Mouse (Mus musculus) midbrain, embryonic 11.5 days (tissue): ENCODE results near the gene Lmo4. TPM values are rescaled to one million over a fixed set of nuclear protein-coding genes. Genes with fewer than 3 reads are reported as not detected.

Experiments
- ATAC-seq: fragments of 200-750 bp; cut with Nextera tagmentation; 2 replicates; pipeline ENCODE4 v1.8.0; 2017; ENCODE audit warnings: moderate TSS enrichment, moderate library complexity; ENCODE audit not compliant: low FRiP score
- DNase-seq: peaks from one replicate; pipeline ENCODE4 v3.0.0; 2015; ENCODE audit warnings: low spot score; ENCODE audit errors: missing footprints
- H3K27ac ChIP-seq: fragments of 300-500 bp; sonication (generic); 2 replicates; pipeline ENCODE4 v1.5.1; 2014; ENCODE audit warnings: low read depth, low read length
- H3K27me3 ChIP-seq: fragments of 300-500 bp; sonication (generic); 2 replicates; pipeline ENCODE4 v1.6.1; 2014; ENCODE audit warnings: mild to moderate bottlenecking, low read length, moderate library complexity, mixed read lengths; ENCODE audit not compliant: control insufficient read depth, insufficient read depth
- H3K36me3 ChIP-seq: fragments of 300-500 bp; sonication (generic); 2 replicates; pipeline ENCODE4 v1.6.1; 2014; ENCODE audit warnings: mild to moderate bottlenecking, low read length, moderate library complexity, mixed read lengths; ENCODE audit not compliant: control insufficient read depth, insufficient read depth
- H3K4me1 ChIP-seq: fragments of 300-500 bp; sonication (generic); 2 replicates; pipeline ENCODE4 v1.6.1; 2014; ENCODE audit warnings: low read length; ENCODE audit not compliant: control insufficient read depth, insufficient read depth
- H3K4me2 ChIP-seq: fragments of 300-500 bp; sonication (generic); 2 replicates; pipeline ENCODE4 v1.6.1; 2014; ENCODE audit warnings: mild to moderate bottlenecking, moderate library complexity
- H3K4me3 ChIP-seq: fragments of 300-500 bp; sonication (generic); 2 replicates; pipeline ENCODE4 v1.5.1; 2014; ENCODE audit warnings: low read depth, low read length
- H3K9ac ChIP-seq: fragments of 300-500 bp; sonication (generic); 2 replicates; pipeline ENCODE4 v1.6.1; 2014; ENCODE audit warnings: low read length
- H3K9me3 ChIP-seq: fragments of 300-500 bp; sonication (generic); 2 replicates; pipeline ENCODE4 v1.6.1; 2016; ENCODE audit warnings: low read length; ENCODE audit not compliant: control insufficient read depth
- WGBS: fragments of 180-500 bp; shearing (Covaris S2); extraction: QIAGEN DNeasy Blood & Tissue Kit; methylation state at CpG from one replicate; pipeline ENCODE4 v1.1.7; 2014; 5-methylcytosine and 5-hydroxymethylcytosine counted together
- polyA plus RNA-seq: library from polyadenylated mRNA; unstranded; fragments of >200 nt; fragmentation: Nextera tagmentation; extraction: Ambion mirVana; gene quantifications from 2 replicates; pipeline ENCODE4 v1.2.1, GENCODE M21; 2014

The Lmo4 gene
- 41.5 and 49.0 TPM in 2 replicates for polyA plus RNA-seq

DNA sequence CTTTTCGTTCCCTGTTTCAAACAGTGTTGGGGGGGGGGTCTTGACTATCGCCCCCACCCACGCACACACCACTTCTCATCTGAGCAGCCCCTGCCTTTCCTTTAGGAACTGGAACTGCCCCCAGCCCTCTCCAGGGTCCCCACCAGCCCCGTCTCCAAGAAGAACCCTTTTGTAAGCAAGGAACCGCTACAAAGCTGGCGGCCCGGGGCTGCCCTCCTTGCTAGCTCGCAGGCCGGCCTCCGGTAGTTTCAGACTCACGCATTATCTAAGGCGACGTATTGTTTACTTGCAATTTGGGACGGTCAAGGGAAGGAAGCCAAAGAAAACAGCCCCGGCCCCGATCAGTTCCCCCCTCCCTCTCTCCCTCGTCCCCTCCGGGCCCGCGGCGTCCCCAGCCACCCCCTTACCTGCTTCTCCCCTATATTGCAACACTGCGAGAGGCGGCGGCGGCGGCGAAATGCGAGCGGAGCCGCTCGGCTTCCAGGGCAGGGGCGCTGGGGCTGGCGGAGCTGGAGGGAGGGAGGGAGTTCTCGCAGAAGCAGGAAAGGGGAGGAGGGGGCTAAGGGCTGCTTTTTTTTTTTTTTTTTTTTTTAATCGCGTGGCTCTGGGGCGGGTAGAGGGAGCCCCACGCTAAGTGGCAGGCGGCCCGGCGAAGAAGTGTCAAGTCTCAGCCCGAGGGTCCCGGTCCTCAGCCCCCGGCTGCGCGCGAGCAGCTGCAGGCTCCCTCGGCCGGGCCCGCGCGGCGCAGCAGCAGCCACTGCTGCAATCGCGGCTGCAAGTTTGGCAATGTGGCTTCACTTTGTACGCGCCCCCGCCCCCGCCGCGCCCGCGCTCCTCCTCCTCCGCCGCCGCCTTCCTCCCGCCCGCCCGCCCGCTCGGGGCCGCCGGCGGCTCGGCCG lies at the start of gene Lmo4:
Lmo4 (minus strand) TSS at position 808 of the 899 bp plus-strand sequence.
- peak within 1 kb of the TSS; percentile 94 for H3K4me2 ChIP-seq
- no peaks in the 10 kb centered on the region for H3K9me3 ChIP-seq
- WGBS, result 0% methylated on average over 53 of the region's 76 CpGs
- peak within 1 kb of the TSS; percentile 80 for H3K4me3 ChIP-seq
- peak; percentile 96 for DNase-seq
- peaks cover 1% of the 10 kb centered on the region; the same call in 1 of the 2 replicates for H3K27me3 ChIP-seq
- ATAC-seq, result peak; percentile 75
- peak within 1 kb of the TSS; percentile 98 for H3K27ac ChIP-seq
- H3K9ac ChIP-seq, result peak within 1 kb of the TSS; percentile 93
- H3K4me1 ChIP-seq, result peaks cover 15% of the 10 kb centered on the region
- no peaks in the 10 kb centered on the region for H3K36me3 ChIP-seq

- DNase-seq (peak; percentile 60), ATAC-seq (no peak)
- no peak overlapping the region for H3K27ac ChIP-seq
- no peak overlapping the region for H3K4me3 ChIP-seq
- H3K4me1 ChIP-seq, result peaks cover 2% of the 10 kb centered on the region; the same call in 1 of the 2 replicates
- no peak overlapping the region for H3K9ac ChIP-seq
- WGBS, result 92% methylated on average over 5 of the region's 5 CpGs
- no peaks in the 10 kb centered on the region for H3K9me3 ChIP-seq
- H3K4me2 ChIP-seq, result no peak overlapping the region
- no peaks in the 10 kb centered on the region for H3K27me3 ChIP-seq
- no peaks in the 10 kb centered on the region for H3K36me3 ChIP-seq
Measured at GRCm38 (mm10) chr3:144254281-144254680, 49.3 kb upstream of the Lmo4 start.

DNA sequence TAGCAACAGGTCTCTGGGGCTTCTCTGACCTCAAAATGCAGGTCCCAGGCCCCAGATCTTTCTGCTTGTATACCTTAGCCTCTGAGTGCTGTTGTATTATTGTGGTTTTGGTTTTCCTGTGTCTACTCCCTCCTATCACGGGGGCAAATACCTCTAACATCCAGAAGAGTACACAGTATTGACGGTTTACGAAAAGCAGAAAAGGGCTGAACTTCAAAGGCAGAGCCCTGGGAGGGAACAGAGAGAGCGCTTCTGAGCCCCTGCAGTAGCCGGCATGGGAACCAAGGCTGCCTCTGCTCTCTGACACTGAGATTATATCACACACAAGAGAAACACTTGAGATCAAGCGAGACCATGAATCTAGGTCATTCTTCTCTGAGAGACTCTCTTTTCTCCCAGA lies 48.0 kb upstream of the Lmo4 start:
- WGBS, result 77% methylated on average over 6 of the region's 6 CpGs
- ATAC-seq (no peak), DNase-seq (no peak)
- no peaks in the 10 kb centered on the region for H3K27me3 ChIP-seq
- H3K4me2 ChIP-seq, result no peak overlapping the region
- H3K4me1 ChIP-seq, result peaks cover 2% of the 10 kb centered on the region; the same call in 1 of the 2 replicates
- H3K9ac ChIP-seq, result no peak overlapping the region
- no peak overlapping the region for H3K27ac ChIP-seq
- H3K9me3 ChIP-seq, result no peaks in the 10 kb centered on the region
- no peaks in the 10 kb centered on the region for H3K36me3 ChIP-seq
- H3K4me3 ChIP-seq, result no peak overlapping the region

DNA sequence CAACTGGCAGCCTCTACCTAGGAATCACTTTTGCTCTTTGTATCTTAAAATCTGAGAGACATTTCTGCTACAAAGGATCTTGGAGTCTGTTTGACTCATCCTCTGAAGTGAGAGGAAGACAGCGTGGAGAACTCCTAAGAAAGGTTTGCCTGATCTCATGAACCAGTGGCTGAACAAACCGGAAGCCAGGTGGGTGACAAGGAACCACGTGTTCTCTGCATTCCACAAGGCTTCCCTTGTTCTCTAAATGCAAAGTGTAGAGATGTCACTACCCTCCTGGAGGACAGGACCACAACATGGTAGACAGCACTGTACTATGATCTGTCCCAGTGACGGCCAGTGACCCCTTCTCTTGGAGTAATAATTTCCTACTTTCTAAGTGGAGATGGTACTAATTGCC lies 47.1 kb upstream of the Lmo4 start:
- Histone ChIP-seq H3K4me1 (no peaks in the 10 kb centered on the region), H3K27me3 (no peaks in the 10 kb centered on the region), H3K36me3 (no peaks in the 10 kb centered on the region), H3K9me3 (no peaks in the 10 kb centered on the region), H3K9ac (no peak overlapping the region), H3K27ac (no peak overlapping the region), H3K4me3 (no peak overlapping the region), H3K4me2 (no peak overlapping the region)
- WGBS, result 82% methylated on average over 4 of the region's 4 CpGs
- ATAC-seq (no peak), DNase-seq (no peak)

DNA sequence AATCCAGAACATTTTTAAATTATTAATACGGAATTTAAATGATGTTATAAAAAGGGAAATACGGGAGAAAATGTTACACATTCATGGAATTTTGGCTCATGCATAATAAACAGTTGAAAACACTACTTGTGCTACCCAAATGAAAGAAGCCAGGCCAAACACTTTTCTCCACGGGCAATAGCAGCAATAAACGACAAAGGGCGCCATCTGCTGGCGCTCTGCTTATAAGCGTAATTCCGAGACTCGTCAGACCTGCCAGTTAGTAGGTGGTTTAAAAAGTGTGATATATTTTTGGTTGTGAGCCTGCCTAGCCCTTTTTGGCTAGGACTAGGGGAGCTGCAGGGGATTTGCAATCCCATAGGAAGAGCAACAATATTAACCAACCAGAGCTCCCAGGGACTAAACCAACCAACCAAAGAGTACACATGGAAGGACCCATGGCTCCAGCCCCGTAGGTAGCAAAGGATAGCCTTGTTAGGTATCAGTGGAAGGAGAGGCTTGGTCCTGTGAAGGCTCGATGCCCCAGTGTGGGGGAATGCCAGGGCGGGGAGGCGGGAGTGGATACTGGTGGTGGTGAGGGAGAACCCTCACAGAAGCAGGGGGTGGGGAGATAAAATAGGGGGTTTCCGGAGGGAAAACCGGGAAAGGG lies 37.1 kb upstream of the Lmo4 start:
- no peaks in the 10 kb centered on the region for H3K36me3 ChIP-seq
- WGBS, result 29% methylated on average over 15 of the region's 15 CpGs
- no peak overlapping the region for H3K27ac ChIP-seq
- H3K4me1 ChIP-seq, result no peaks in the 10 kb centered on the region
- H3K4me3 ChIP-seq, result no peak overlapping the region
- H3K4me2 ChIP-seq, result no peak overlapping the region
- no peaks in the 10 kb centered on the region for H3K27me3 ChIP-seq
- peak; percentile 75 for ATAC-seq
- no peak overlapping the region for H3K9ac ChIP-seq
- no peaks in the 10 kb centered on the region for H3K9me3 ChIP-seq
- DNase-seq, result peak; percentile 97

GRCm38 (mm10) chr3:144241161-144241560 lies 36.1 kb upstream of the Lmo4 start:
- no peak for ATAC-seq
- DNase-seq, result no peak
- H3K4me1 ChIP-seq, result no peaks in the 10 kb centered on the region
- H3K36me3 ChIP-seq, result no peaks in the 10 kb centered on the region
- no peak overlapping the region for H3K4me2 ChIP-seq
- no peak overlapping the region for H3K4me3 ChIP-seq
- no peaks in the 10 kb centered on the region for H3K9me3 ChIP-seq
- 90% methylated on average over 3 of the region's 3 CpGs for WGBS
- H3K9ac ChIP-seq, result no peak overlapping the region
- H3K27ac ChIP-seq, result no peak overlapping the region
- no peaks in the 10 kb centered on the region for H3K27me3 ChIP-seq

DNA sequence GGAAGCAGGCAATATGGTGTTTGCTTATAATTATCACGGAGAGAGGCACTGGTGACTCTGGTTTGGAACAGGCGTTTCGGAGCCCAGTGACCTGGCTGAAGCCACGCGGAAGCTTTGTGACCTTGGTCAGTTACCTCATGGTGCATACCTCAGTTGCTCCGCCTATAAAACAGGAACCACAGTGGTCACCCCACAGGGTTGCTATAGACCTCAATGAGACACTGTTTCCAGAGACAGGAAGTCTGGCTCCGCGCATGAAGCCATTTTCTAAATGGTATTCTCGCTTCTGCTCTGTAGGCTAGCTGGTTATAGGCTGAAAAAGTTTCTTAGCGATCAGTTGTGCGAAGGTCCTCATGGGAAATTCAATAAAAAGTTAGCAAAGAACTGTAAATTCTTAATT lies 33.5 kb upstream of the Lmo4 start:
- no peak overlapping the region for H3K4me2 ChIP-seq
- no peak overlapping the region for H3K27ac ChIP-seq
- no peak overlapping the region for H3K9ac ChIP-seq
- DNase-seq (peak; percentile 44), ATAC-seq (no peak)
- 95% methylated on average over 11 of the region's 11 CpGs for WGBS
- H3K4me1 ChIP-seq, result no peaks in the 10 kb centered on the region
- H3K4me3 ChIP-seq, result no peak overlapping the region
- H3K27me3 ChIP-seq, result no peaks in the 10 kb centered on the region
- H3K36me3 ChIP-seq, result no peaks in the 10 kb centered on the region
- H3K9me3 ChIP-seq, result no peaks in the 10 kb centered on the region

DNA sequence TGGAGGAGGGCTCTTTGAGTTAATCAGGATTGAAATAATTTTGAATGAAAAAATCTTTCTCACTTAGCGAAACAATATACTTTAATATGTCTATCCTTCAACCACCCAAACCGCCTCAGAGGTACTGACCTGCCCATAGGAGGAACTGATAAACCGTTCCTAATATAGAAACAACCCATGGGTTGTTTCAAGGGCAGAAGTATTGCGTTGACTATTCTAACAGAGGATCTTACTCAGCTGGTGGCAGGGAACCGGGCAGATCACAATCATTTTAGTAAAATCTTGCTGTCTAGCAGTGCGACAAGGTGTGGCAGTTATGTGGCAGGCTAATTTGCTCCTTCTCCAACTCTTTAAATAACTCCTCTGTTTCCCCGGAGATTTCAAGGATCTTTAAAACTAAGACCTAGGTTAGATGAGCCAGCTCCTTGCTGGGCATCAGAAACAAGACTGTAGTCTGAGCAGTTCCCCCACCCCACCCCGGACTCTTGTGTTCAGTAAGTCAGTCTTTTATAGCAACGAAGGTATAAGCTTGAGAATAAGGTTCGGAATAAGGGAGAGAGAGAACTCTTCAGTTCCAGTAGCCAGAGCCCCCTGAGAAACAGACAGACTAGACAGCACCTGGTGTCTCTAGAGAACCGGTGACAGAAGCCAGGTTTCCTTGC lies 27.5 kb upstream of the Lmo4 start:
- no peaks in the 10 kb centered on the region for H3K36me3 ChIP-seq
- WGBS, result 87% methylated on average over 11 of the region's 11 CpGs
- H3K4me3 ChIP-seq, result no peak overlapping the region
- DNase-seq (no peak), ATAC-seq (no peak)
- no peaks in the 10 kb centered on the region for H3K27me3 ChIP-seq
- H3K27ac ChIP-seq, result no peak overlapping the region
- no peaks in the 10 kb centered on the region for H3K9me3 ChIP-seq
- H3K9ac ChIP-seq, result no peak overlapping the region
- no peak overlapping the region for H3K4me2 ChIP-seq
- no peaks in the 10 kb centered on the region for H3K4me1 ChIP-seq

DNA sequence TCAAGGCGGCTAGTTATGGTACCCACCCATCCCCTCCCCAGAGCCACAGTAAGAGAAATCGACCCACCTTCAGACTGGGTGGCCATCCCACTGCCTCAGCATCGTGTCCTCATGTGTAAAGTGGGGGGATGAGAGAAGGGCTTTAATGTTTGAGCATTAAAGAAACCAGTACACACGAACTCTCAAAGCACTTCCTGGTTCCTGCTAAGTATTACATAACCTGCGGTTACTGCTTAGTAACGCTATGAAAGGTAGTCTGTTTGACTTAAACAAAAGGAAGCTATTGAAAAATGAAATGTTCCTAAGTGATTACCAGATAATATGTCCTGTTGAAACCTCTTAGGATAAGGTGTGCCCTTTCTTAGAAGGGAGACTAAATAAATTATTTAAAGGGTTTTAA lies 26.9 kb upstream of the Lmo4 start:
- H3K4me2 ChIP-seq, result no peak overlapping the region
- ATAC-seq (no peak), DNase-seq (no peak)
- H3K36me3 ChIP-seq, result no peaks in the 10 kb centered on the region
- H3K27ac ChIP-seq, result no peak overlapping the region
- H3K27me3 ChIP-seq, result no peaks in the 10 kb centered on the region
- no peak overlapping the region for H3K9ac ChIP-seq
- H3K4me1 ChIP-seq, result no peaks in the 10 kb centered on the region
- no peaks in the 10 kb centered on the region for H3K9me3 ChIP-seq
- no peak overlapping the region for H3K4me3 ChIP-seq
- WGBS, result 92% methylated on average over 6 of the region's 6 CpGs
